Mouse (Mus musculus) limb, embryonic 14.5 days (tissue): ENCODE data around the gene Dnajc22. TPM values are rescaled to one million over a fixed set of nuclear protein-coding genes. Genes with fewer than 3 reads are reported as not detected.
"Not testable (repeated sequence)": the region's sequence is repeated elsewhere in the genome, so short reads cannot be mapped to it uniquely, and the experiment has no call there.

Experiments used
- ATAC-seq: fragments of 200-750 bp; cut with Nextera tagmentation; 2 replicates; pipeline ENCODE4 v1.8.0; 2017; ENCODE audit warnings: low read depth, moderate number of reproducible peaks, moderate TSS enrichment; ENCODE audit not compliant: low FRiP score
- DNase-seq: peaks from one replicate; pipeline ENCODE4 v3.0.0-alpha.2; 2015; ENCODE audit warnings: low spot score
- H3K27ac ChIP-seq: fragments of 300-500 bp; sonication (generic); replicated peaks from 2 replicates; pipeline ENCODE4 v1.5.1; 2014; ENCODE audit warnings: low read depth, mild to moderate bottlenecking, low read length, moderate library complexity, mixed read lengths
- H3K27me3 ChIP-seq: fragments of 300-500 bp; sonication (generic); 2 replicates; pipeline ENCODE4 v1.6.1; 2014; ENCODE audit warnings: low read length, mixed read lengths; ENCODE audit not compliant: control insufficient read depth, insufficient read depth
- H3K36me3 ChIP-seq: fragments of 300-500 bp; sonication (generic); 2 replicates; pipeline ENCODE4 v1.6.1; 2014; ENCODE audit warnings: mild to moderate bottlenecking, low read length, moderate library complexity, mixed read lengths; ENCODE audit not compliant: control insufficient read depth, insufficient read depth
- H3K4me1 ChIP-seq: fragments of 300-500 bp; sonication (generic); 2 replicates; pipeline ENCODE4 v1.6.1; 2014; ENCODE audit warnings: antibody characterized with exemption, low read length, mixed read lengths; ENCODE audit not compliant: control insufficient read depth, insufficient read depth
- H3K4me2 ChIP-seq: fragments of 300-500 bp; sonication (generic); replicated peaks from 2 replicates; pipeline ENCODE4 v1.6.1; 2014; ENCODE audit warnings: low read depth, mild to moderate bottlenecking, low read length, moderate library complexity; ENCODE audit not compliant: severe bottlenecking
- H3K4me3 ChIP-seq: fragments of 300-500 bp; sonication (generic); replicated peaks from 2 replicates; pipeline ENCODE4 v1.5.1; 2014; ENCODE audit warnings: low read length
- H3K9ac ChIP-seq: fragments of 300-500 bp; sonication (generic); 2 replicates; pipeline ENCODE4 v1.6.1; 2014; ENCODE audit warnings: mild to moderate bottlenecking, low read depth, low read length, moderate library complexity; ENCODE audit not compliant: severe bottlenecking
- H3K9me3 ChIP-seq: fragments of 300-500 bp; sonication (generic); 2 replicates; pipeline ENCODE4 v1.6.1; 2016; ENCODE audit warnings: low read length; ENCODE audit not compliant: control insufficient read depth
- POLR2A ChIP-seq: fragments of 200-500 bp; IDR thresholded peaks from 2 replicates; pipeline ENCODE4 v1.8.0; 2012; ENCODE audit warnings: inconsistent platforms, mild to moderate bottlenecking, moderate library complexity, borderline replicate concordance; ENCODE audit not compliant: insufficient read depth, insufficient read length; ENCODE audit errors: extremely low read depth
- WGBS: fragments of 180-500 bp; shearing (Covaris S2); extraction: QIAGEN DNeasy Blood & Tissue Kit; methylation state at CpG from one replicate; pipeline ENCODE4 v1.1.7; 2014; 5-methylcytosine and 5-hydroxymethylcytosine counted together
- polyA plus RNA-seq, 2 experiments: library from polyadenylated mRNA; depleted of rRNA in 1 of 2; stranded (reverse) in 1 of 2; unstranded in 1 of 2; fragments of >200 nt; fragmentation: Nextera tagmentation in 1 of 2; extraction: Ambion mirVana in 1 of 2; gene quantifications; 2 replicates each; pipeline versions ENCODE4 v1.2.1 to v1.2.3; 2012 to 2014

Dnajc22 gene
- polyA plus RNA-seq (2012; rRNA removed) (0.87 and 1.7 TPM in 2 replicates), polyA plus RNA-seq (2014; fragmentation: Nextera tagmentation; extraction: Ambion mirVana) (0.11 and 0.37 TPM in 2 replicates)

GRCm38 (mm10) chr15:99092870-99093269 is at the start of gene Dnajc22:
Gene Dnajc22, plus strand, starts transcription at chr15:99093170.
- no peak for TF ChIP-seq POLR2A
- peaks cover 96% of the 10 kb centered on the region for H3K27me3 ChIP-seq
- H3K4me1 ChIP-seq, result peaks cover 32% of the 10 kb centered on the region
- ATAC-seq (no peak), DNase-seq (no peak)
- H3K36me3 ChIP-seq, result no peaks in the 10 kb centered on the region
- H3K9ac ChIP-seq, result 0 out of 2 replicates have a peak within 1 kb of the TSS, but pooled peaks have one; percentile 21
- H3K27ac ChIP-seq, result no peak within 1 kb of the TSS
- H3K4me2 ChIP-seq, result peak within 1 kb of the TSS; percentile 66
- H3K9me3 ChIP-seq, result no peaks in the 10 kb centered on the region
- H3K4me3 ChIP-seq, result peak within 1 kb of the TSS; percentile 35
- WGBS, result 19% methylated on average over 8 of the region's 8 CpGs

DNA sequence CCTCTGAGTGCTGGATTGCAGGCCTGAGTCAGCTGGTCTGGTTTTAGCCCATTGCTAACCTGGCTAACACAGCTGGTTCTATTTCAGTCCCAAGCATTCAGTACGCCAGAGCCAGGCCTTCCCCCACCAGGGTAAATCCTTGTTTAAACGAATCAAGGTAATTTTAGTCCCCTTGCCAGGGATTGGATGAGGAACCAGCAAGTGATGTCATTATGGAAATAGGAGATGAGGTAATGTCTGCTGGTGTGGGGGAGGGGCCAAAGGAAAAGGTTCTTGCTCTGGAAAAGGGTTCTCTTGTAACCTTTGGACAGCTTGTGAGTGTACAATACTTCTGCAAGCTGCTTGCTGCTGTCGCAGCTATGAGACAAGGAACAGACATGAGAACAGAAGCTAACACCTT is 48.1 kb upstream of the Dnajc22 start:
- Histone ChIP-seq H3K27me3 (no peaks in the 10 kb centered on the region), H3K4me2 (no peak overlapping the region), H3K36me3 (no peaks in the 10 kb centered on the region), H3K9me3 (no peaks in the 10 kb centered on the region), H3K27ac (no peak overlapping the region), H3K4me1 (no peaks in the 10 kb centered on the region), H3K9ac (no peak overlapping the region), H3K4me3 (no peak overlapping the region)
- ATAC-seq, result no peak
- TF ChIP-seq POLR2A, result no peak
- DNase-seq, result no peak
- WGBS, result 33% methylated on average over 3 of the region's 3 CpGs

- 84% methylated on average over 6 of the region's 6 CpGs for WGBS
Measured at GRCm38 (mm10) chr15:99045734-99046133, 47.2 kb upstream of the Dnajc22 start.

GRCm38 (mm10) chr15:99049473-99050253 is 43.3 kb upstream of the Dnajc22 start:
- 30% methylated on average over 13 of the region's 13 CpGs for WGBS
- no peak for TF ChIP-seq POLR2A
- peaks cover 23% of the 10 kb centered on the region for H3K27me3 ChIP-seq
- H3K4me1 ChIP-seq, result peaks cover 11% of the 10 kb centered on the region
- H3K27ac ChIP-seq, result no peak overlapping the region
- H3K4me2 ChIP-seq, result no peak overlapping the region
- no peak overlapping the region for H3K9ac ChIP-seq
- H3K9me3 ChIP-seq, result no peaks in the 10 kb centered on the region
- DNase-seq (peak; percentile 78), ATAC-seq (no peak)
- no peak overlapping the region for H3K4me3 ChIP-seq
- no peaks in the 10 kb centered on the region for H3K36me3 ChIP-seq

More at GRCm38 (mm10) chr15:99045734-99046133, 47.2 kb upstream of the Dnajc22 start:
- H3K27ac ChIP-seq, H3K27me3 ChIP-seq, ATAC-seq, H3K9ac ChIP-seq, H3K4me3 ChIP-seq, H3K36me3 ChIP-seq, H3K4me2 ChIP-seq, DNase-seq, H3K4me1 ChIP-seq, H3K9me3 ChIP-seq: not testable (repeated sequence)

- TF ChIP-seq POLR2A, result no peak
- H3K9me3 ChIP-seq, result no peaks in the 10 kb centered on the region
- peaks cover 60% of the 10 kb centered on the region for H3K27me3 ChIP-seq
- ATAC-seq (no peak), DNase-seq (no peak)
- H3K9ac ChIP-seq, result no peak overlapping the region
- WGBS, result 8% methylated on average over 9 of the region's 9 CpGs
- H3K4me3 ChIP-seq, result no peak overlapping the region
- H3K27ac ChIP-seq, result no peak overlapping the region
- no peaks in the 10 kb centered on the region for H3K36me3 ChIP-seq
- H3K4me1 ChIP-seq, result peaks cover 19% of the 10 kb centered on the region
- H3K4me2 ChIP-seq, result no peak overlapping the region
Measured at GRCm38 (mm10) chr15:99053373-99053772, 39.6 kb upstream of the Dnajc22 start.
